Mouse (Mus musculus): ENCODE data around the gene Sepsecs.

The Sepsecs gene

GRCm38 (mm10) chr5:52610306-52610705, 59.2 kb downstream of the Sepsecs start:
- no peak for DNase-seq (ENCODE audit: low spot score)

DNA sequence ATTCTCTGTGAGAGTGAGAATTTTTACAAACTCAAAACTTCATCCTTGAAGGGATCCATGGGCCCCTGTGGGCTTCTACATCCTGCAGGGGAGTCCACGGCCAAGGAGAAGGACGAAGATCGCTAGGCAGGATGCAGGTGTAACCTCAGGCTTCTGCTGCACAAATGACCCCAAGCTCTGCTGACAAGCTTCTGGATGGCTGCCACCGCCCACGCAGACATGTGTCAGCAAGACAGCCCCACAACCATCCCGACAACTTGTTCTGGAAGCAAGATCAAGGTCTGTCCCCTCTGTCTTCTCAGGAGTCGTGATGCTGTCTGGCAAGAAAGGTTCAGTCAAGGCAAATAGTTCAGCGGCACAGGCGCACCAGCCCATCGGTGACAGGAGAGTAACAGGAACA, 59.8 kb downstream of the Sepsecs start:
- no peak for DNase-seq (ENCODE audit: low spot score)

DNA sequence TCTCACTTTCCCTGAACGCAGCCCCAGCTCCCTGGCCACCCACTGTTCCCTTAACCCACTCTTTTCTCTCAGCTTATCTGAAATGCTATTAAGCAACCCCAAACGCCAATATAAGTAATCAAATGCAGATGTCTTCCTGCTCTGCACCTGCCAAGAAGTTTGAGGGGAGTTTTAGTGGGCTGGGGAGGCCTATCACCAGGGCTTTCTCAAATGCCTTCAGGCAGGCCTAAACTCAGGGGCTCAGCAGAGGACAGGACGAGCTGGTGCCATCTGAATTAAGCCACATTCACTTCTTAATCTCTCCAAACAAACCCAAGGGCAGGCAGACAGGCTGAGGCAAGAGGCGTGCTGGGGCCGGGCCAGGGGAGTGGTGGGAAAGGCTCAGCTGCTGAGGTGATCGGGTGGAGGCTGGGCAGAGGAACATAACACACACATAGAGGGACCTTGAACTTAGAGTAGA, 64.9 kb downstream of the Sepsecs start:
- DNase-seq (ENCODE audit: low spot score): no peak

- no peak for DNase-seq (ENCODE audit: low spot score)
These were observed 78.9 kb downstream of the Sepsecs start for GRCm38 (mm10) chr5:52590612-52591011.
